Mouse (Mus musculus) splenic B cell, adult 2 months (primary cell): ENCODE measurements at regions not wholly inside any gene's neighbourhood (a gene's known extent, or its start where the extent isn't known, plus 50 kb on each side); places are given as distances from the start of the nearest gene placed in this dataset.

Source experiments
- DNase-seq: peaks from one replicate; pipeline ENCODE4 v3.0.0-alpha.2; 2011; ENCODE audit warnings: low read depth, low spot score
- H3K27me3 ChIP-seq: 2 replicates; pipeline ENCODE4 v1.6.1; 2012; ENCODE audit warnings: mild to moderate bottlenecking, low read length, moderate library complexity, mixed read lengths; ENCODE audit not compliant: control insufficient read depth, poor library complexity, insufficient read depth, severe bottlenecking
- H3K36me3 ChIP-seq: 2 replicates; pipeline ENCODE4 v1.6.1; 2012; ENCODE audit warnings: mild to moderate bottlenecking, low read length, moderate library complexity, mixed read lengths; ENCODE audit not compliant: control insufficient read depth, poor library complexity, insufficient read depth, severe bottlenecking

GRCm38 (mm10) chr6:50972268-50972667 lies 318.0 kb upstream of the Npvf start:
- H3K27me3 ChIP-seq, result no peaks in the 10 kb centered on the region
- DNase-seq, result no peak
- no peaks in the 10 kb centered on the region for H3K36me3 ChIP-seq

- H3K27me3 ChIP-seq, result no peaks in the 10 kb centered on the region
- no peak for DNase-seq
These were observed 319.0 kb upstream of the Npvf start for GRCm38 (mm10) chr6:50973231-50973654.

GRCm38 (mm10) chr6:50973815-50974214 lies 319.6 kb upstream of the Npvf start:
- peak; percentile 15 for DNase-seq
- H3K27me3 ChIP-seq, result no peaks in the 10 kb centered on the region

More at GRCm38 (mm10) chr6:50973231-50973654, 319.0 kb upstream of the Npvf start:
- no peaks in the 10 kb centered on the region for H3K36me3 ChIP-seq

GRCm38 (mm10) chr6:50974961-50975360 lies 320.7 kb upstream of the Npvf start:
- no peak for DNase-seq
- Histone ChIP-seq H3K36me3 (no peaks in the 10 kb centered on the region), H3K27me3 (no peaks in the 10 kb centered on the region)

More at GRCm38 (mm10) chr6:50973815-50974214, 319.6 kb upstream of the Npvf start:
- H3K36me3 ChIP-seq, result no peaks in the 10 kb centered on the region

- no peaks in the 10 kb centered on the region for H3K36me3 ChIP-seq
- DNase-seq, result no peak
- H3K27me3 ChIP-seq, result no peaks in the 10 kb centered on the region
These were observed 322.7 kb upstream of the Npvf start for GRCm38 (mm10) chr6:50976973-50977372.

- H3K36me3 ChIP-seq, result no peaks in the 10 kb centered on the region
- H3K27me3 ChIP-seq, result no peaks in the 10 kb centered on the region
- no peak for DNase-seq
These were observed 323.1 kb upstream of the Npvf start for GRCm38 (mm10) chr6:50977381-50977780.

GRCm38 (mm10) chr6:50978016-50978415 lies 323.8 kb upstream of the Npvf start:
- no peaks in the 10 kb centered on the region for H3K27me3 ChIP-seq
- no peaks in the 10 kb centered on the region for H3K36me3 ChIP-seq
- DNase-seq, result no peak

- peak; percentile 5 for DNase-seq
- H3K36me3 ChIP-seq, result no peaks in the 10 kb centered on the region
- H3K27me3 ChIP-seq, result no peaks in the 10 kb centered on the region
These were observed 324.3 kb upstream of the Npvf start for GRCm38 (mm10) chr6:50978571-50978970.

- Histone ChIP-seq H3K36me3 (no peaks in the 10 kb centered on the region), H3K27me3 (no peaks in the 10 kb centered on the region)
- peak; percentile 12 for DNase-seq
These were observed 325.5 kb upstream of the Npvf start for GRCm38 (mm10) chr6:50979764-50980163.

GRCm38 (mm10) chr6:50980311-50980710 lies 326.1 kb upstream of the Npvf start:
- peak; percentile 75 for DNase-seq
- Histone ChIP-seq H3K27me3 (no peaks in the 10 kb centered on the region), H3K36me3 (no peaks in the 10 kb centered on the region)

GRCm38 (mm10) chr6:50981702-50982309 lies 327.6 kb upstream of the Npvf start:
- no peaks in the 10 kb centered on the region for H3K27me3 ChIP-seq
- H3K36me3 ChIP-seq, result no peaks in the 10 kb centered on the region
- DNase-seq, result no peak

- Histone ChIP-seq H3K36me3 (no peaks in the 10 kb centered on the region), H3K27me3 (no peaks in the 10 kb centered on the region)
- DNase-seq, result no peak
These were observed 328.6 kb upstream of the Npvf start for GRCm38 (mm10) chr6:50982856-50983255.

GRCm38 (mm10) chr6:50983511-50984099 lies 329.4 kb upstream of the Npvf start:
- Histone ChIP-seq H3K27me3 (no peaks in the 10 kb centered on the region), H3K36me3 (no peaks in the 10 kb centered on the region)
- DNase-seq, result no peak

- no peak for DNase-seq
- no peaks in the 10 kb centered on the region for H3K36me3 ChIP-seq
- H3K27me3 ChIP-seq, result no peaks in the 10 kb centered on the region
These were observed 330.1 kb upstream of the Npvf start for GRCm38 (mm10) chr6:50984157-50984905.

GRCm38 (mm10) chr6:50986270-50986924 lies 332.2 kb upstream of the Npvf start:
- no peak for DNase-seq
- H3K27me3 ChIP-seq, result no peaks in the 10 kb centered on the region

More at GRCm38 (mm10) chr6:50986270-50986924, 332.2 kb upstream of the Npvf start:
- H3K36me3 ChIP-seq, result no peaks in the 10 kb centered on the region
